Mouse (Mus musculus) testis, postnatal 14 days (tissue): Measurements from ENCODE around the gene Gm4792.

ENCODE experiments used
- DNase-seq: peaks from one replicate; pipeline ENCODE4 v3.0.0; 2021; ENCODE audit warnings: low spot score

Gm4792 gene

GRCm38 (mm10) chr10:94299301-94299700 is 798 bp upstream of the Gm4792 start:
- no peak for DNase-seq

DNA sequence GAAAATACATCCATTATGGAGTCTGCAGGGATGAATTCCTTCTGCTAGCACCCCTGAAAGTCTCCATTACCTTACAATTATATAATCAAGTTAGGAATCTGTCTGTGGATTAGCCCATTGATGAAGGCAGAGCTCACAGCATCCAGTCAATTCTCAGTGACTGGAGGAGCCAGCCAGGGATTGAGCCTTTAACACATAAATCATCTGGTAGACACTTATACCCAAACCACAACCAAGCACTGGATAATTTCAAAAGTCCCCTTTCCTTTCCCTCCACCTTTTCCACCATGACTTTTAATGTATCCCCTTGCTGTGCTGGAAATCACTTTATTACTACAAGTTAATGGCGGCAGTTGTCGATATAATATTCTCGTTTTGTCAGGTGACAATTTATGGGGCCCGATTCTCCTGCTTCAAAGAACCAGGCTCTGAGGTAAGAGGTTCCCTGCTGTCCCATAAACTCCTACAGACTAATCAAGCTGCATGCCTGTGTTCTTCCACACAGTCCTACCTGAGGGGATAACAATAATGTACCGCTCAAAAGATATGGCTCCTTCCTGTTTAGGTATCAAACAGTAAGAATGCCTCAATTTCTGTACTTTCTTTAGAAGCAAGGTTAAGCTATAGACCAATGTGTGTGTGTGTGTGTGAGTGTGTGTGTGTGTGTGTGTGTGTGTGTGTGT is 2.4 kb downstream of the Gm4792 start:
- DNase-seq, result no peak

GRCm38 (mm10) chr10:94294933-94295750 is 3.4 kb downstream of the Gm4792 start:
- no peak for DNase-seq

DNA sequence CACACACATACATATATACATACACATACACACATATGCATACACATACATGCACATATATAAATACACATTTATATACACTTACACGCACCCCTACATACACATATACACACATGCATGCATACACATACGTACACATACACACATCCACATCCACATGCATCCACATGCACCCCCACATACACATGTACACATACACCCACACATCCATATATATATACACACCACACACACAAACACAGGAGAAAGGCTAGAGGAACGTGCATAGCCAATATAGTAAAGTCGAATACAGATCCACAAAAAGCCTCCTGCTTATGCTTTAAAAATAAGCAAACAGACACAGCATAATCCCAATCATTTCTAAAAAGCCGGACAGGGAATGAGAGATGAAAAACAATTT is 4.1 kb downstream of the Gm4792 start:
- DNase-seq, result no peak

DNA sequence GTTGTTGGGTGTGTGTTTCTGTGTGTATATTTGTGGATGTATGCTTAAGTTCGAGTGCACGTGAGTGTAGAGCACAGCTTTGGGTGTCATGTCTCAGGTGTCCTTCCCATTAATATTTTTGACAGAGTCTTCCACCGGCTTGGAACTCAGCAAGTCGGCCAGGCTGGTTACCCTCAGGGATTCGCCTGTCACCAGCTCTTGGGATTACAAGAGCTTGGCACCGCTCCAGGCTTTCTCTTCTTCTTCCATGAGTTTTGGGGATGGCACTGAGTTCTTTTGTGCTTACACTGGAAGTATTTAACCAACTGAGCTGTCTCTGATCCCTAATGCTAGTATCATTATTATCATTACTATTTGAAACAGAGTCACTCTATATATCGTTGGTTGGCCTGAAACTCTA is 15.7 kb downstream of the Gm4792 start:
- DNase-seq, result no peak

DNA sequence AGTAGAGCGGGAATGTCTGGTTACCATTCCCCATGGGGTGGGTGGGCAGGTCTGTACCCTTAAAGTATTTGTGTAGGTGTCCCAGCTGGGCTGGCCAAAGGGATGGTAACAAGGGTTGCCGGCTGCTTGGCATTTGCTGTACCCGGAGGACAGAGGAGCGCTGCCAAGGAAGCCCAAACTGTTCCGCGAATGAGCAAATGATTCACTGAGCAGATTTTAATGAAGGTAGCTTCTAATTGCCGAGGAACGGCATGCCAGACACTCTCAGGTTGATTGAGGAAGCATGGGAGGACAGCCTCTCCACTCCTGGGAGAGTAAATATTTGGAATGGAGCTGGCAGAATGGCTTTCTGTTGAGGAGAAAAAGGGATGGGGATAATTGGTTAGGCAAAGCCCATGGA is 16.3 kb downstream of the Gm4792 start:
- no peak for DNase-seq

GRCm38 (mm10) chr10:94276511-94276910 is 22.0 kb downstream of the Gm4792 start:
- no peak for DNase-seq

DNA sequence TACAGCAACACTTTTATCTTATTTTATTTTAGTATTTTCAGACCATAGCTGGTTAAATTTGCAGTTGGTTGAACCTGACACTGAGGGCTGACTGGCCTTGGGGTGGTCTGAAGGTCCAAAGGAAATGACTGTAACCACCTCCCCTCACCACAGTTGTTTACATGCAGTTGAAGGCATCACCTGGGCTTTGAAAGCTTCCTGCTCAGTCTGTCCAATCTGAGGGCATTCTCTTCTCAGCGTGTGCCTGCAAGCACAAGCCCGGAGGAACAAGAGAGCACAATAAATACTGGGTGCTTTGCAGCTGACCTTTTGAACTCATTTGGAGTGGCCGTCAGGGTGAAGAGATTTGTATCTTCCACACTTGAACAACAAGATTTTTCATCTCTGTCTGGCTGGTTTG is 23.2 kb downstream of the Gm4792 start:
- no peak for DNase-seq

DNA sequence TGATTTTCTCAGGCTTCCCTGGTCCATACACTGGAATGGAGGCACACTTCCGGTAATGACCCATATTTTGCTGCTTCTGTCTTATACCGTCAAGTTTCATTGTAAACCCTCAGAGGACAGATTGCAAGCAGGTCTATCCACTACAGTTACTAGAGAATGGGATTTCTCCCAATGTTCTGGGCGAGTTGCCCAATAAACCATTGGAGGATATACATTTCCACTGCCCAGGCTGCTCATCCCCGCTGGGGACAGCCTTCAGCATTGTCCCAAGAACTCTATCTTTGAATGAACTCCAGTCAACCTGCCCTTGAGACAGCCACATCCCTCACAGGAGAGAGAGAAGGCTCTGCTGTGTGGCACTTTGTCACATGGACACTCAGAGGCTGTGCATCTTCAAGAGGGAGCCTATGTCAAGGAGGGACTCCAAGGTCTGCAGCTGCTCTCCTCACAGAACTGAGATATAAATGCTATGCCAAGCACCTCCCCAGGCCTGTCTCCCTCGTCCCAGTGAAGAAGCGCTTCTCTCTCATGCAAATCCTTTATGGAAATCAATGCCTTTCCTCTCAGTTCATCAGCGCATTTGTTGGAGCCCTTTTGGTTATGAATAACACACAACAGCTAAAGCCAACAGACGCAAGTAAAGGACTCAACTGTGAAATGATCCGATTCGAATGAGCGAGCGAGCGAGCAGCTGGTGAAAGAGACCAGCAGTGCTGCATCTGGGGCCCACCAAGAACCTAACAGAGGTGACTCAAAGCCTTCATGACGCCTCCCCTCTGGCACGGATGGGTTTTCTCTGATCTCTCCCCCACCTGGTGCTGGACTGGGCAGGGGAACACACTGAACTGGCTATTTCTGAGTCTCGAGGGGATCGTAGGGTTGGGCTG is 32.6 kb downstream of the Gm4792 start:
- DNase-seq, result no peak

GRCm38 (mm10) chr10:94263211-94263610 is 35.3 kb downstream of the Gm4792 start:
- no peak for DNase-seq

GRCm38 (mm10) chr10:94262646-94263045 is 35.9 kb downstream of the Gm4792 start:
- no peak for DNase-seq

DNA sequence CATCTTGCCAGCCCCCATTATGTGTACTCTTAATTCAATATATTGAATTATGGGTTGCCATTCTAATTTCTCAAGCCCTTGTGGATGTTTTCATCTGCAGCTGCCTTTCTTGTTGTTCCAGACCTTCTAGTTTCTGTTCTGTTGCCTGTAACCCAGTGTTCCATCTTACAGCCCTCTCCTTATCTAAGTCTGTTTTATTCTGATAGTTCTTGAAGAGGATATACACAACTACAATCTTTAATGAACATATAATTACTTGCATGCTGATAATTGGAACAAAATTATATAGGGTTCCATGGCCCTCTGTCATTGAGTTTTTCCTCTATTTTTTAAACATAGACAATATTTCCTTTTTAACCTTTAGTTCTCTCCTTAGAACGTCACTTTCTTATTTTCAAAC is 38.0 kb downstream of the Gm4792 start:
- DNase-seq, result no peak

- DNase-seq, result no peak
Measured at GRCm38 (mm10) chr10:94256518-94256917, 42.0 kb downstream of the Gm4792 start.

DNA sequence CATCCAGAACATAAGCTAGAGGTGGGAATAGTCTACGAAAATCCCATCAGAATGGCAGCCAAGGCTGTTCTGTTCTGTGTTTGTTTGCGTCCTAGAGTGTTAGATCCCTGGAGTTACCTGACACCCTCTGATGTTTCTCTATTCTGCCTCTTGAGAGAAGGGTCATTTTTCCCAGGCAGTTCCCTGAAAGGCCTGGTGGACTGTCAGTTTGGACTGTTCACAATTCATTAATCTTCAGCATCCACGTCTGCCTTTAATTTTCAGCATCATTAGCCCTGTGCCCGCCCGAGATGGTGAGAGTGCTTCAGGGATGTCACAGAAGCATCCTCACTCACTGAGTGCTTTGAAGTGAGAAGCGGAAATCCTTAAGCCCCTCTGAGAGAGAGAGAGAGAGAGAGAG is 42.8 kb downstream of the Gm4792 start:
- DNase-seq, result no peak

DNA sequence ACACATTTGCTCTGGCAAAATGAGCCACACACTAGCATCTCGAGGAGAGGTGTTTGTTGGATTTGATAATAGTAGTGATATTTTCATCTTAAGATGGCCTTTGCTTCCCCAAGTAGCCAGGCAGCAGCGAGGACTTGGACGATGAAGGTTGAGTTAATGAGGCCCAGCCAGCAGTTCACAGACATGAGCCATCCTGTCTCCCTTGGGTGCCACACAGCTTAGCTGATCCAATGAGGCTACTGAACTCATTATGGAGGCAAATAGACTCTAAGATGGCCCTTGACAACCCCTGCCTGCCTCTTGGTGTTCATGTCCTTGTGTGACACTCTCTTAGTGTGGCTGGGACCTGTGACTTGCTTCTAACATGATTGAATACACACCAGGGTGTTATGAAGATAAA is 43.7 kb downstream of the Gm4792 start:
- DNase-seq, result no peak

DNA sequence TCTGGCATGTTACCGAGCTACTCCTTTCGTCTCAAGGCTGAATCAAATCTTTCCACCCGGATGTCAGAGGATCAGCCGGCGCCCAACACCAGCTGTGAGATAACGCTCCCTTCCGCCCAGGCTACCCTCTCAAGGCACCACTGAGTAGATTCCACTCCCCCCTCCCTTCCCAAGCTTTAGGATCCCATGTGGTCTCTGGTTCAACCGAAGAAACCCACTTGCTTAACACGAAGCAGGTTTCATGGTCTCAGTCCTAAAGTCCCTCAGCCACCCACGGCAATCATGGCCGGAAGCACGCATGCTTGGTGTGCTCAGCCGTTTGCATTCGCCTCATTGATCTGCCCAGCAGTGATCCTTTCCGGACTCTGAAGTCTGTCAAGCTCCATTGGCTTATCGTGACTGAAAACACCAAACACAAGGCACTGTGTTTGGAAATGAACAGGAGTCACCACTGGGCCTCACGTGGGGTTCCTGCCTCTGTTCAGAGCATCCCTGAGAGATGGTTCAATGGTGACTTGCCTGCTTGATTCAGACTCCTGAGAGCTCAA is 45.2 kb downstream of the Gm4792 start:
- no peak for DNase-seq

DNA sequence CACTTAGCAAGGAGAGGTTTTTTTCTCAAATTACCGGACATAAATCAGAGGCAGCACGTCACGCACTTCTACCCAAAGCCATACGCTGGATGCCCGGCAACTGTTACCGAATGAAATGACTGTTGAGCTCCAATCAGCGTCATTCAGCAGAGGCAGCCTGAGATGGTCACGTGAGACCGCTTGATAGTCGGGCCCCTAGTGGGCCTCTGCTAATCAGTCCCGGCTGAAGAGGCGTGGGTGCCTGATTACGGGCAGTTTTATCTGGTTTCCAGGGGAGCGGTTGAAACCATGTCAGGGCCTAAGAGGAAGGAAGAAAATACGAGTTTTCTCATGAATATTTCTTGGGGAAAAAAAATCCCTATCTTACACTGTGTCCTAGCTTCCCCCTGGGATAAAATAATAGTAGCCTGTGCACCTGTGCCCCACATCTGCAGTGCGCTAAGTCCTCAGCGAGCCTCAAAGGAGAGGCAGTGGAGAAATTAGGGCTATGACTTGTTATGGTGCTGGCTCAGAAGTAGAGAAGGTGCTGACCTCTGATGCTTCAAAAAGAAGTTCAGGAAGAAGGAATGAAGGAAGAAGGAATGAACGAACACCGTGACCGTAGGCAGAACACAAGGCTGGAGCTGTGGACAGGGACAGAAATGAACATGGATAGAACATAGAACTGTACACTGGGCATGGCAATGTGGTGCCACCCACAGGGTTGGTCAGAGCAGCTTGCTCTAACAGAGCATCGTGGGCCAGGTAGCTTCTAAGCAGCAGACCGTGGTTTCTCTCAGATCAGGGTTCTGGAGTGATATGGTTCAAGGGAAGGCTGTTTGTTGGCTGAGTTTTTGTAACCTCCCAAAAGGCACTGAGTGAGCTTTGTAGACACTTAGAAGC is 48.7 kb downstream of the Gm4792 start:
- no peak for DNase-seq

DNA sequence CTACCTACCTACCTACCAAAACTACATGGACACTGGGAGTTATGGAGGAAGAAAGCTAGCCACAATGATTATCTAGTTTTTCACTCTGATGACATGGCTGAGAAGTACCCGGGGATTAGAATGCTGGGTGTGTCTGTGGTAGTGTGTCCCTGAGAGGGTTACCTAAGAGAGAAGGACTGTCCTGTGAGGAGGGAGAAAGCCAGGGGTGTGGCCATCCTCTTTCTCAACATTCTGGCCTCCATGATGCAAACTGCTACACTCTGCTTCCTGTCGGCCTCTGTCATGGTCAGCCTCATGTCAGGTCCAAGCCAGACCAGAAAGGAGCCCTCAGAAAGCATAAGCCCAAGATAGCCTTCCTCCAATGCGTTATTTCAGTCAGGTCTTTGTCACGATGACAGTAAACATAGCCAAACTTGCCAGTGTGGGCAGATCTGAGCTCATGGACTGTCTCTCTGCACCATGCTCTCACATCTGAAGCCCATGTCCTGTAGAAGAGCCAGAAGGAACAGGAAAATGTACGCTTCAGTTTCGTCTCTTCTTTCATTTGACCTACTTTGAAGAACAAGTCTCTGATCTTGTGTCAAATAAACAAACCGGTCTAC is 50.7 kb downstream of the Gm4792 start:
- no peak for DNase-seq
